Mouse (Mus musculus): ENCODE data around the gene 5730480H06Rik. TPM values are rescaled to one million over a fixed set of nuclear protein-coding genes. Genes with fewer than 3 reads are reported as not detected.

Gene 5730480H06Rik
- 19.3 and 21.8 TPM in 2 replicates for polyA plus RNA-seq (2014; fragmentation: Nextera tagmentation; extraction: Ambion mirVana)

GRCm38 (mm10) chr5:48327652-48328051, at the start of gene 5730480H06Rik:
5730480H06Rik (plus strand) TSS chr5:48327952.
- H3K4me1 ChIP-seq (ENCODE audit: control insufficient read depth, insufficient read depth, low read length): no peaks in the 10 kb centered on the region
- H3K36me3 ChIP-seq (ENCODE audit: control insufficient read depth, insufficient read depth, low read length): no peaks in the 10 kb centered on the region
- no peak within 1 kb of the TSS for H3K27ac ChIP-seq (ENCODE audit: low read depth, low read length)
- H3K4me3 ChIP-seq (ENCODE audit: low read depth, low read length): no peak within 1 kb of the TSS
- H3K9ac ChIP-seq (replicated peaks; ENCODE audit: low read depth, low read length): no peak within 1 kb of the TSS
- H3K9me3 ChIP-seq (ENCODE audit: control insufficient read depth, low read length): no peaks in the 10 kb centered on the region
- 96% methylated on average over 8 of the region's 8 CpGs for WGBS
- ATAC-seq (ENCODE audit: low read depth): no peak
- no peak within 1 kb of the TSS for H3K4me2 ChIP-seq (ENCODE audit: low read depth, low read length)
- no peaks in the 10 kb centered on the region for H3K27me3 ChIP-seq (ENCODE audit: control insufficient read depth, insufficient read depth, low read length)

- 97% methylated on average over 3 of the region's 3 CpGs for WGBS
- Histone ChIP-seq H3K27ac (ENCODE audit: low read depth, low read length) (no peak overlapping the region), H3K4me3 (ENCODE audit: low read depth, low read length) (no peak overlapping the region), H3K9ac (replicated peaks; ENCODE audit: low read depth, low read length) (no peak overlapping the region), H3K4me1 (ENCODE audit: control insufficient read depth, insufficient read depth, low read length) (no peaks in the 10 kb centered on the region), H3K27me3 (ENCODE audit: control insufficient read depth, insufficient read depth, low read length) (no peaks in the 10 kb centered on the region), H3K9me3 (ENCODE audit: control insufficient read depth, low read length) (no peaks in the 10 kb centered on the region), H3K4me2 (ENCODE audit: low read depth, low read length) (no peak overlapping the region), H3K36me3 (ENCODE audit: control insufficient read depth, insufficient read depth, low read length) (no peaks in the 10 kb centered on the region)
- no peak for ATAC-seq (ENCODE audit: low read depth)
Observed at GRCm38 (mm10) chr5:48301186-48301585, 26.6 kb upstream of the 5730480H06Rik start.

GRCm38 (mm10) chr5:48315057-48315602, 12.6 kb upstream of the 5730480H06Rik start:
- ATAC-seq (ENCODE audit: low read depth): no peak
- H3K9me3 ChIP-seq (ENCODE audit: control insufficient read depth, low read length): no peaks in the 10 kb centered on the region

GRCm38 (mm10) chr5:48320597-48320996, 7.2 kb upstream of the 5730480H06Rik start:
- H3K27ac ChIP-seq (ENCODE audit: low read depth, low read length): no peak overlapping the region
- H3K9me3 ChIP-seq (ENCODE audit: control insufficient read depth, low read length): no peaks in the 10 kb centered on the region
- no peak for ATAC-seq (ENCODE audit: low read depth)
- no peaks in the 10 kb centered on the region for H3K36me3 ChIP-seq (ENCODE audit: control insufficient read depth, insufficient read depth, low read length)
- no peak overlapping the region for H3K9ac ChIP-seq (replicated peaks; ENCODE audit: low read depth, low read length)
- no peak overlapping the region for H3K4me3 ChIP-seq (ENCODE audit: low read depth, low read length)
- H3K4me1 ChIP-seq (ENCODE audit: control insufficient read depth, insufficient read depth, low read length): no peaks in the 10 kb centered on the region
- H3K4me2 ChIP-seq (ENCODE audit: low read depth, low read length): no peak overlapping the region
- 50% methylated on average over 4 of the region's 4 CpGs for WGBS
- H3K27me3 ChIP-seq (ENCODE audit: control insufficient read depth, insufficient read depth, low read length): no peaks in the 10 kb centered on the region

More at GRCm38 (mm10) chr5:48315057-48315602, 12.6 kb upstream of the 5730480H06Rik start:
- Histone ChIP-seq H3K27me3 (ENCODE audit: control insufficient read depth, insufficient read depth, low read length) (no peaks in the 10 kb centered on the region), H3K27ac (ENCODE audit: low read depth, low read length) (no peak overlapping the region), H3K4me2 (ENCODE audit: low read depth, low read length) (no peak overlapping the region), H3K4me3 (ENCODE audit: low read depth, low read length) (no peak overlapping the region), H3K36me3 (ENCODE audit: control insufficient read depth, insufficient read depth, low read length) (no peaks in the 10 kb centered on the region), H3K4me1 (ENCODE audit: control insufficient read depth, insufficient read depth, low read length) (no peaks in the 10 kb centered on the region), H3K9ac (replicated peaks; ENCODE audit: low read depth, low read length) (no peak overlapping the region)
- WGBS: 79% methylated on average over 6 of the region's 6 CpGs

GRCm38 (mm10) chr5:48326221-48326620, 1.5 kb upstream of the 5730480H06Rik start:
- Histone ChIP-seq H3K9ac (replicated peaks; ENCODE audit: low read depth, low read length) (no peak overlapping the region), H3K4me2 (ENCODE audit: low read depth, low read length) (no peak overlapping the region), H3K27ac (ENCODE audit: low read depth, low read length) (no peak overlapping the region), H3K4me3 (ENCODE audit: low read depth, low read length) (no peak overlapping the region), H3K36me3 (ENCODE audit: control insufficient read depth, insufficient read depth, low read length) (no peaks in the 10 kb centered on the region), H3K4me1 (ENCODE audit: control insufficient read depth, insufficient read depth, low read length) (no peaks in the 10 kb centered on the region), H3K27me3 (ENCODE audit: control insufficient read depth, insufficient read depth, low read length) (no peaks in the 10 kb centered on the region), H3K9me3 (ENCODE audit: control insufficient read depth, low read length) (no peaks in the 10 kb centered on the region)
- no peak for ATAC-seq (ENCODE audit: low read depth)

GRCm38 (mm10) chr5:48329751-48330150, 2.0 kb downstream of the 5730480H06Rik start:
- Histone ChIP-seq H3K4me3 (ENCODE audit: low read depth, low read length) (no peak overlapping the region), H3K27ac (ENCODE audit: low read depth, low read length) (no peak overlapping the region), H3K4me2 (ENCODE audit: low read depth, low read length) (no peak overlapping the region), H3K36me3 (ENCODE audit: control insufficient read depth, insufficient read depth, low read length) (no peaks in the 10 kb centered on the region), H3K9ac (replicated peaks; ENCODE audit: low read depth, low read length) (no peak overlapping the region), H3K4me1 (ENCODE audit: control insufficient read depth, insufficient read depth, low read length) (no peaks in the 10 kb centered on the region), H3K9me3 (ENCODE audit: control insufficient read depth, low read length) (no peaks in the 10 kb centered on the region), H3K27me3 (ENCODE audit: control insufficient read depth, insufficient read depth, low read length) (no peaks in the 10 kb centered on the region)
- no peak for ATAC-seq (ENCODE audit: low read depth)
- WGBS: 99% methylated on average over 2 of the region's 2 CpGs

- WGBS: 90% methylated on average over 2 of the region's 2 CpGs
Observed at GRCm38 (mm10) chr5:48330817-48331216, 3.1 kb downstream of the 5730480H06Rik start.

GRCm38 (mm10) chr5:48331441-48331840, 3.7 kb downstream of the 5730480H06Rik start:
- H3K4me2 ChIP-seq (ENCODE audit: low read depth, low read length): no peak overlapping the region
- ATAC-seq (ENCODE audit: low read depth): no peak
- H3K36me3 ChIP-seq (ENCODE audit: control insufficient read depth, insufficient read depth, low read length): no peaks in the 10 kb centered on the region
- no peaks in the 10 kb centered on the region for H3K4me1 ChIP-seq (ENCODE audit: control insufficient read depth, insufficient read depth, low read length)
- H3K27ac ChIP-seq (ENCODE audit: low read depth, low read length): no peak overlapping the region
- H3K9ac ChIP-seq (replicated peaks; ENCODE audit: low read depth, low read length): no peak overlapping the region
- 56% methylated on average over 5 of the region's 5 CpGs for WGBS
- no peaks in the 10 kb centered on the region for H3K27me3 ChIP-seq (ENCODE audit: control insufficient read depth, insufficient read depth, low read length)
- no peak overlapping the region for H3K4me3 ChIP-seq (ENCODE audit: low read depth, low read length)
- H3K9me3 ChIP-seq (ENCODE audit: control insufficient read depth, low read length): no peaks in the 10 kb centered on the region

More at GRCm38 (mm10) chr5:48330817-48331216, 3.1 kb downstream of the 5730480H06Rik start:
- no peaks in the 10 kb centered on the region for H3K36me3 ChIP-seq (ENCODE audit: control insufficient read depth, insufficient read depth, low read length)
- H3K9ac ChIP-seq (replicated peaks; ENCODE audit: low read depth, low read length): no peak overlapping the region
- H3K27me3 ChIP-seq (ENCODE audit: control insufficient read depth, insufficient read depth, low read length): no peaks in the 10 kb centered on the region
- H3K4me3 ChIP-seq (ENCODE audit: low read depth, low read length): no peak overlapping the region
- no peaks in the 10 kb centered on the region for H3K4me1 ChIP-seq (ENCODE audit: control insufficient read depth, insufficient read depth, low read length)
- no peak overlapping the region for H3K27ac ChIP-seq (ENCODE audit: low read depth, low read length)
- no peak for ATAC-seq (ENCODE audit: low read depth)
- no peak overlapping the region for H3K4me2 ChIP-seq (ENCODE audit: low read depth, low read length)
- no peaks in the 10 kb centered on the region for H3K9me3 ChIP-seq (ENCODE audit: control insufficient read depth, low read length)

- Histone ChIP-seq H3K36me3 (ENCODE audit: control insufficient read depth, insufficient read depth, low read length) (no peaks in the 10 kb centered on the region), H3K4me3 (ENCODE audit: low read depth, low read length) (no peak overlapping the region), H3K4me1 (ENCODE audit: control insufficient read depth, insufficient read depth, low read length) (no peaks in the 10 kb centered on the region), H3K9ac (replicated peaks; ENCODE audit: low read depth, low read length) (no peak overlapping the region), H3K9me3 (ENCODE audit: control insufficient read depth, low read length) (no peaks in the 10 kb centered on the region), H3K27ac (ENCODE audit: low read depth, low read length) (no peak overlapping the region), H3K27me3 (ENCODE audit: control insufficient read depth, insufficient read depth, low read length) (no peaks in the 10 kb centered on the region), H3K4me2 (ENCODE audit: low read depth, low read length) (no peak overlapping the region)
- ATAC-seq (ENCODE audit: low read depth): no peak
- 95% methylated on average over 3 of the region's 3 CpGs for WGBS
Observed at GRCm38 (mm10) chr5:48333407-48333806, 5.7 kb downstream of the 5730480H06Rik start.

All from neural tube, embryonic 14.5 days (tissue).